Mouse (Mus musculus) lung, postnatal 36 days (tissue): Measurements from ENCODE around the gene Gm49425.

ENCODE experiments used
- DNase-seq: peaks from one replicate; pipeline ENCODE4 v3.0.0; 2022; ENCODE audit warnings: mixed read lengths

Gene Gm49425

DNA sequence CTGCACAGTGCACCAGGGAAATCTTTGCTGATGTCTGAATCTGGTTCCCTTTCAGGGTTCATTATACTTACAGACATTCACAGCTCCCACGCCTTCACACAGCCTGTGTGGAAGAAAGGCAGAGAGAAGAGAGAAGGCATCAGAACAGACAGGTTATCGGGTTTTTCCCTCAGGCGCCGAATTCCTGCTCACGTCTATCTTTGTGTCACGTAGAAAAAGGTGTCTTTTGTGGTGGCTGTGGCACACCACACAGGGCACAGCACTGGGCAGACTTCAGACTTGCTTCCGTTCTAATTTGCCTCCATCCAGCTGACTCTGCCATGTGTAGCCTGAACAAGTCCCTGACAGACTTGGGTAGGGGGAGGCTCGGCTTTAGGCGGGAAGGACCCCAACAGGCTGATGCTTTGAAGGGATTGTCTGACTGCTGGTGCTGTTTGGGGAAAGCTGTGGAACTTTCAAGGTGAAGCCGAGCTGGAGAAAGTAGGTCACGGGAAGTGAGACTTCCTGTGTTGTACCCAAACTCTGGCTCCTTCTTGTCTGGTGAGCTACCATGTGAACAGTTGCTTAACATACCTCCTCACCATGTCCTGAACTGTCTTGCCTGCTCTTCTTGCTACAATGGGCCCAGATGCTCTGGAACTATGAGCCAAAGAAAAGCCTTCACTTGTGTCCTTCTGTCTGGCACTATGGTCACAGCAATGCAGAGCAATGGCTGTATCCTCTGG is 31.0 kb downstream of the Gm49425 start:
- DNase-seq = no peak

DNA sequence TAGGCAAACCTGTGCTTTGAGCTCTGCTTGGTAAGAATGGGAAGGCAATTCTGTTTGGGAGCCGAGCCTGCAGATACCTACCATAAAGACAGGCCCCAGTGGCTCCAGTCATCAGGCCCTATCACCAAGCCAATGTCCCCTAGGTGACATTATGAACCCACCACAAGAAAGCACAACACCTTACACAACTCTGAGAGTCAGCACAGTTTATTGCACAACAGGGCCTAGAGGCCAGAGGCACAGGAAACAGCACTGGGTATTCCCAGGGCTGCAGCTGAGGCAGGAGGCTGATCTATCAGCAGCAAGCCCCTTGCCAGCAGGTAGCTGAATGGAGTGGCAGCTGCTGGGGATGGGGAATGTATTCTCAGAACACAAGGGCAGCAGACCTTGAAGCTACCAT is 32.1 kb downstream of the Gm49425 start:
- DNase-seq = no peak

DNA sequence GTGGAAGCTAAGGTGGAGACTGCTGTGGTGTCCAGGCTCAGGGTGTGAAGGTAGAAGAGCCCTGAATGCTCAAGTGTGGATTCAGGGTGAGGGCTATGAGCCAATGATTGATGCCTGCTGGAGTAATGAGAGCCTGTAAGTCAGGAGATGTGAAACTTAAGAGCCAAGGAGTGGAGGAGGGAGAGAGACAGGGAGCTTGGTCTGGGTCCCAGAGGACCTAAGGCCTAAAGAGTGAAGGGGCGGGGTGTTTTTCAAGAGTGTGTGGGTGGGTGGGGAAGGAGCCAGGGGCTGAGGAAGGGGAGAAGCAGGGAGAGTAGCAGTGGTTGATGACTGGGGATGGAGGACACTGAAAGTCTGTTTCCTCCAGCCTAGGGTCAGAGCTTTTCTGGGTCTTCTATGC is 33.4 kb downstream of the Gm49425 start:
- no peak for DNase-seq

DNA sequence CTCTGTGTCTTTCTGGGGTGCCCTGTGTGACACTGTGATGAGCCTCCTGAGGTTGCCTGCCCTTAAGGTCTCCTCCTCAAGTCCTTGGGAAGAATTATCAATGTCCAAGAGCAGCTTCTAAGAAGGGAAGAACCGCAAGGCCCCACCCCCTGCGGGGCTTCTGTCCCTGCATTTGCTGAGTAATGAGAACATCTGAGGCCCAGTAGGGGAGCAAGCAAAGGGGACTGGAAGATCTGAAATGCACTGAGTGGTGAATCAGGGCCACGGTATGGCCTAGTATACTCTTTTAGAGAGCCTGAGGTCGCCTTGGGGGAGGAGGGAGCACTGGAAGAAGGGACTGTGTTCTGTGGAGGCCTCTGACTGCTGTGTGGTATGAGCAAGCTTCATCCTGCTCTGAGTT is 35.0 kb downstream of the Gm49425 start:
- no peak for DNase-seq

DNA sequence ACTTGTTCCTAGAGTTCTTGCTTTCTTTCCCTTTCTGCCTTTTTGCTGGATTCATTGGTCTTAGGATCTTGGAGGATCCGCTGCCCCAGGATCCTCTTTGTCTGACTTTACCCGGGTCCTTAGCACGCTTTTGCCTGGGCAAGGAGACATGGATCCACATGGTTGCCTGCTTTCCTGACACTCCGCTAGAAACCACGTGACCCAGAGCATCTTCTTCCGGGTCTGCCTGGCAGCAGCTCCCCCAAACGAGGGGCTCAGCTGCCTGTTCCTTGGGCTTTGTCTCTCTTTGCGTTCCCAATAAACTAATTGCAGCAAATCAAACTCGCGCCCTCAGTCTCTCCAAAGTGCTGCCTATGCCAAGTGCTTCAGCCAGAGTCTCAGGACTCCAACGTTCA is 37.4 kb downstream of the Gm49425 start:
- DNase-seq = no peak

DNA sequence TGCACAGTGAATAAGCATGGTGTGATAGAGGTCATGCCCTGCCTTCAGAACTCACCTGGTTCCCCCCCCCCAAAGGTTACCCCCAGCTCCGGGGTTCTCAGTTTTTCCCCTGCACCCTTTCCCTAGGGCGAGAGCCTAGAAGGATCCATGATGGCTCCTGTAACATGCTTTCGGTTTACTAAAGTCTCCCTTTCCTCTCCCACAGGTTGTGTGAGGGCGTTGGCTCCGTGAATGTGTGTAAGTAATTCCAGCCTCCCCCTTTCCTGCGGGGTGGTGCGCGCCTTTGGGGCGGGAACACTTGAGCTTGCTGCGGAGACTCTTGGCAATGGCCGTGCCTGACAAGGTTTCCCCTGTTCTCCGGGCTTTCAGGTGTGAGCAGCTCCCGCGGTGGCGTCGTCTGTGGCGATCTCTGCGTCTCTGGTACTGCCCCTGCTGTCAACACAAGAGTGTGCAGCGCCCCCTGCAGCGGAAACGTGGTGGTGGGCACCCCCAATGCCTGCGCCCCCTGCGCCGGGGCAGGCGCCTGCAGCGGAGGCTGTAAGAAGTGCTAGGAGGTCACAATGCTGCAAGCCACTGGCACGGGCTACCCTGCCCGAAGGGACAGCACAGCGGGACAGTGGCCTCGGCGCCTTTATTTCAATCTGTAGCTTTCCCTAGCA is 37.9 kb downstream of the Gm49425 start:
- DNase-seq = peak; percentile 63

DNA sequence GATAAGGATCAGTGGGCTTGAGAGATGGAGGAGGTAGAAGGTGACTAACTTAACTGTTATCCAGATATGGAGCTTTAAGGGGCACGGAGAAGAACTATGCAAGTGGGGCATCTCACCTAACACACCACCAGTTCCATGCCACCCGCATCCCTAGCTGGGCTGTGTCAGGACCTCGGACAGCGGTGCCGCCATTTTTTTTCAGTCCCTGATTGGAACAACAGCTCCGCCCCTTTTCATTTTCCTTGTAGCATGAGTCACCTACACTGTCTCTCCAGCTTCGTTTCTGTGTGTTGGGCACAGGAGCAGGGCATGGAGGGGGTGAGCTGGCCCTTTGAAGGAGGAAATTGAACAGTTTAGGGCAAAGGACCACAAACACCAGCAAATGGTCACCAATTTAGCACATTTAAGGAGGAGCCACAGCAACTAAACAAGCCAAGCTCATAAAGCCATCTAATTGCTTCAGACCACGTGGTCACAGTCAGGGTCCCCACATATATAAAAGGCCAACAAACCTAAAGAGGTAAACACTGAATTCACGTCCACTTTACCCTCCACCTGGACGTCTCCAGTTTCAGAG is 44.0 kb downstream of the Gm49425 start, which contains the start of gene Krt86:
Gene Krt86, plus strand, starts transcription at position 527 of the 577 bp plus-strand sequence.
- peak; percentile 21 for DNase-seq

DNA sequence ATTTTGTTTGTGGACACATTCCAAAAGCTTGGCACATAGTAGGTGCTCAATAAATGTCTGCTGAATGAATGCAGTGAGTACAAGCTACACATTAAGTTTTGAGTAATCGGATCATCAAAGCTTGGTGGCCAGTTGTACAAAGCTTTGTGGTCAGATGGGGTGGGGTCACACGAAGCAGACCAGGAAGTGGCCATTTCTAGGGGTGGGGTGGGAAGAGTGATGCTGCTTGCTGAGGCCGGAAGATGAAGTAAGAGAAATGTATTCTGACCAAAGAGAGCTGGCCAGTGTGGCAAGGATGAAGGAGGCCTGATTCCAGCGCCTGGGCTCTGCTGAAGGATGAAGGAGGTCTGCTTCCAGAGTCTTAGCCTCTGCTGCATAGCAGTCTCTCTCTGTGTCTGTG is 48.0 kb downstream of the Gm49425 start:
- no peak for DNase-seq
